Mouse (Mus musculus): ENCODE results near the gene Clasp2.
A peak's percentile ranks its signal among the peaks of the same experiment; 100 is the strongest.
"Not testable (repeated sequence)": the region's sequence is repeated elsewhere in the genome, so short reads cannot be mapped to it uniquely, and the experiment has no call there.

Clasp2 gene

GRCm38 (mm10) chr9:113741108-113741636 is at the start of gene Clasp2:
Gene Clasp2, plus strand, starts transcription at chr9:113741473.
- peak; percentile 81 for DNase-seq (ENCODE audit: low spot score)

GRCm38 (mm10) chr9:113701441-113702160 is 39.7 kb upstream of the Clasp2 start:
- no peak for DNase-seq (ENCODE audit: low spot score)

- DNase-seq (ENCODE audit: low spot score), result no peak
Observed at GRCm38 (mm10) chr9:113706108-113706507, 35.2 kb upstream of the Clasp2 start.

- DNase-seq (ENCODE audit: low spot score), result peak; percentile 20
Observed at GRCm38 (mm10) chr9:113706841-113707240, 34.4 kb upstream of the Clasp2 start.

- peak; percentile 91 for DNase-seq (ENCODE audit: low spot score)
Observed at GRCm38 (mm10) chr9:113707481-113708360, 33.6 kb upstream of the Clasp2 start, which contains the start of gene Pdcd6ip. Gene Pdcd6ip, minus strand, starts transcription at chr9:113708259.

GRCm38 (mm10) chr9:113708361-113709280 is 32.7 kb upstream of the Clasp2 start:
- DNase-seq (ENCODE audit: low spot score), result no peak

GRCm38 (mm10) chr9:113710871-113711270 is 30.4 kb upstream of the Clasp2 start:
- no peak for DNase-seq (ENCODE audit: low spot score)

- no peak for DNase-seq (ENCODE audit: low spot score)
Observed at GRCm38 (mm10) chr9:113719063-113719462, 22.2 kb upstream of the Clasp2 start.

- DNase-seq (ENCODE audit: low spot score), result no peak
Observed at GRCm38 (mm10) chr9:113724646-113725045, 16.6 kb upstream of the Clasp2 start.

GRCm38 (mm10) chr9:113725609-113726008 is 15.7 kb upstream of the Clasp2 start:
- not testable (repeated sequence) for DNase-seq (ENCODE audit: low spot score)

- no peak for DNase-seq (ENCODE audit: low spot score)
Observed at GRCm38 (mm10) chr9:113726131-113726530, 15.1 kb upstream of the Clasp2 start.

- DNase-seq (ENCODE audit: low spot score), result no peak
Observed at GRCm38 (mm10) chr9:113726991-113727680, 14.1 kb upstream of the Clasp2 start.

- DNase-seq (ENCODE audit: low spot score), result no peak
Observed at GRCm38 (mm10) chr9:113731540-113731939, 9.7 kb upstream of the Clasp2 start.

GRCm38 (mm10) chr9:113735920-113736319 is 5.4 kb upstream of the Clasp2 start:
- no peak for DNase-seq (ENCODE audit: low spot score)

- no peak for DNase-seq (ENCODE audit: low spot score)
Observed at GRCm38 (mm10) chr9:113738021-113738420, 3.3 kb upstream of the Clasp2 start.

GRCm38 (mm10) chr9:113738941-113739340 is 2.3 kb upstream of the Clasp2 start:
- no peak for DNase-seq (ENCODE audit: low spot score)

GRCm38 (mm10) chr9:113741637-113742137 is 414 bp downstream of the Clasp2 start:
- DNase-seq (ENCODE audit: low spot score), result peak; percentile 51

- peak; percentile 42 for DNase-seq (ENCODE audit: low spot score)
Observed at GRCm38 (mm10) chr9:113742361-113742794, 1.1 kb downstream of the Clasp2 start.

GRCm38 (mm10) chr9:113743291-113743690 is 2.0 kb downstream of the Clasp2 start:
- peak; percentile 11 for DNase-seq (ENCODE audit: low spot score)

- DNase-seq (ENCODE audit: low spot score), result no peak
Observed at GRCm38 (mm10) chr9:113749356-113749755, 8.1 kb downstream of the Clasp2 start.
